Mouse (Mus musculus) liver, adult (tissue): ENCODE data around the gene Loxl4.

Source experiments
- GATA4 ChIP-seq: IDR thresholded peaks from 2 replicates; pipeline ENCODE4 v1.6.1; 2014; ENCODE audit warnings: mild to moderate bottlenecking, low read length; ENCODE audit not compliant: insufficient replicate concordance

Gene Loxl4

DNA sequence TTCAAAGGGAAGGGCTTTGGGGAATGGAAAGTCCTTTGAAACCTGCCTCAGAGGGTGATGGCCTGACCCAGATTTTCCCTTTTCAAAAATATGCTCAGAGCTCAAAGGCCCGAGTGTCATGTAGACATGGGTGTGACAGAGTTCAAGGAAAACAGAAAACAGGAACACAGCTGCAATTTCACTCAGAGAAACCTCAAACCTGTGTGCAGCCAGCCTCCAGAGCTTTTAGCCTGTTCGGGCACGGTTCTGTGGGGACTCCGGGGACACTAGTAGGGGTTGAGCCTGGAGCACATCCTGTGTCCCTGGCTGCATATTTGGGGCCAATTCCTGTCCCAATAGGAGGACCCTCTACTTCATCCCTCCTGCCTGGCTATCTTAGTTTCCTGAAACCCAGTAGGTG lies 19.7 kb upstream of the Loxl4 start:
- TF ChIP-seq GATA4, result no peak

- TF ChIP-seq GATA4, result no peak
Measured at GRCm38 (mm10) chr19:42631541-42631961, 18.9 kb upstream of the Loxl4 start.

DNA sequence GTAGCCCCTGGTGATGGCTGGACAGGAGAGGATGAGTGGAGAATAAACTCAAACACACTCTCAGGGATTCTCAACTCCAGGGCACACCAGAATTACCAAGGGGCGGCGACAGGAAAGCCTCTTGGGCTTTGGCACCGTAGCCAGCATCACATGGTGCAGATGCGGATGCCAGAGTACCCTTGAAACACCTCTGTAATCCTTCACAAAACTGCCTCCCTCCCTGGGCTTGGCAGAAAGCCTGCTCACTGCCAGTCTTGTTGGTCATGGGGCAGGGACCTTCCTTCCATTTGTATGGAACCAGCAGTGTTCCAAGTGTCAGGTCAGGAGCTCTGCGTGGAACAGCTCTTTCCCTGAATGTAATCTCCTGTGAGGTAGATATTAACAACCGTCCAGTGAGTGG lies 15.5 kb upstream of the Loxl4 start:
- no peak for TF ChIP-seq GATA4

DNA sequence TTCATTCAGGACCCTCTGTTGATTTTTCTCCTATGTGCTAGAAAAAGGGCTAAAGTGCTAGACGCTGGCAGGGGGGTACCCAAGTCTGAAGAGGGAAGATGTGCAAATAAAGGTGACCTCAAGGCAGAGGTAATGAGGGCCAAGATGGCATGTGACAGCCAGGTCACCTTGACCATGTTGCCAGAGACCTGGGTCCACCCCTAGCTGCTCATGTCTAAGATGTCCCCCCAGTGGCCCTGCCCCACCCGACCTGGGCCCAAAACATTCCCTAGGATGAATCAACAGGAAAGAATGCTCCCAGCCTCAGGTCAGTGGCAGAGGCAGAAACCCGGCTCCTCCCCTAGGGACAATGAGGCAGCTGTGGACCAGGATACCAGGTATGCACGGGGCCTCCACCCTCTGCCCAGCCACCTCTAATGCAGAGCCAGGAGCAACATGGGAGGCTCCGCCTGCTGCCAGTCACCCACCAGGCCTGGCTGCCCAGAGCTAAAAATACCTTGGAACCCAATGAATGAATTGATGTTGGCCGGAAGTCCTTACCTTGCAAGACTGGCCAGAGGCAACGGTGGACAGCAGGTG lies 1.1 kb upstream of the Loxl4 start:
- TF ChIP-seq GATA4, result no peak

GRCm38 (mm10) chr19:42613116-42613515 lies 503 bp upstream of the Loxl4 start:
- no peak for TF ChIP-seq GATA4

GRCm38 (mm10) chr19:42611746-42612145 lies 867 bp downstream of the Loxl4 start:
- no peak for TF ChIP-seq GATA4

DNA sequence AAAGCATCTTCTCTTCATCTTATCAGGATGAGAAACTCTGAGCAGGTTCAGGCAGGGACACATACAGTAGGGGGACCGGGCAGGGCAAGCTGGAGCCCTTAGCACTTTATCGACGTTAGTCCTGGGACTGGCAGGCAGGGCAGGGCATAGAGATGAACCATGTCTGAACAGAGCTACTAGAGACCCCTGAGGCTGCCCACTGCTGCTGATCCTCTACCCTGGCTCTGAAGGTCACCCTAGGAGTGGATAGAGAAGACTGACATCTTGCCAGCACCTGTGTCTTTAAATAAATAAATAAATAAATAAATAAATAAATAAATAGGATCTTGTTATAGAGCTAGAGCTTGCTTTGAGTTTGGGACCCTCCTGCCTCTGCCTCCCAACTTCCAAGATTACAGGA lies 2.9 kb downstream of the Loxl4 start:
- TF ChIP-seq GATA4, result no peak

GRCm38 (mm10) chr19:42608082-42608481 lies 4.5 kb downstream of the Loxl4 start:
- TF ChIP-seq GATA4, result no peak

DNA sequence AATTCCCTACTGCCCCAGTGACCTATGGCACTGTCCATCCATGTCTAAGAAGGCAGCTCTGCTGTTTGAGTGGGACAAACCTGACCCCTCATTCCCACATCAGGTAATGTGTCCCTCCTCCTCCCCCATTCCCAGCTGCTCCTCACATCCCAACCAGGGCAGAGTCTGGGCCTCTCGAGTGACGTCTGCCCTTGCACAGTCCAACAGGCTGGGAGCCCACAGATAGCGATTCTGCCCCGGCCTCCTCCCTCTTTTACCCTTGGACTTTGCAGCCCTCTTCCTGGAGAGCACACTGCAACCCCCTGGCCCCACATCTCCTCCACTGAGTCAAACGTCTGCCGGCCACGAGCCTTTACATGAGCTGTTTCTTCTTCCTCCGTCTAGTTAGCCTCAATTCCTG lies 10.0 kb downstream of the Loxl4 start:
- TF ChIP-seq GATA4, result no peak

- TF ChIP-seq GATA4, result no peak
Measured at GRCm38 (mm10) chr19:42602041-42602440, 10.6 kb downstream of the Loxl4 start.

DNA sequence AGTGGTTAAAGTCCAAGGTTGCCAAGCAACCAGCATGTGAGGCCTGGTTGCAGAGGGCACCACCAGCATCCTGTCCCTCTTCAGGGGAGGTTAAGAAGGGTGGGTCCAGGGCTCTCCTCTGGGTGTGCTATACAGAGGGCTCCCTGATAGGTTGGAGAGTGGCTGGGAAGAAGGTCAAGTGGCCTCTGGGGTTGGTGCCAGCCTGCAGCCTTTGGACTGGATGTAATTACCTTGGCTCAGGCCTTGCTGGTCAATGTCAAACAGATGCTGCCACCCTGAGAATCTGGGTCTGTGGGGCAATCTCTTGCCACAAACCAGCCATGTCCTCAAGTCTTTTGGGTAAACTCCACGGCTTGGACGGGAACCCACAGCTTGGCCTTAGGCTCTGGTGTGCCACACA lies 11.2 kb downstream of the Loxl4 start:
- no peak for TF ChIP-seq GATA4

DNA sequence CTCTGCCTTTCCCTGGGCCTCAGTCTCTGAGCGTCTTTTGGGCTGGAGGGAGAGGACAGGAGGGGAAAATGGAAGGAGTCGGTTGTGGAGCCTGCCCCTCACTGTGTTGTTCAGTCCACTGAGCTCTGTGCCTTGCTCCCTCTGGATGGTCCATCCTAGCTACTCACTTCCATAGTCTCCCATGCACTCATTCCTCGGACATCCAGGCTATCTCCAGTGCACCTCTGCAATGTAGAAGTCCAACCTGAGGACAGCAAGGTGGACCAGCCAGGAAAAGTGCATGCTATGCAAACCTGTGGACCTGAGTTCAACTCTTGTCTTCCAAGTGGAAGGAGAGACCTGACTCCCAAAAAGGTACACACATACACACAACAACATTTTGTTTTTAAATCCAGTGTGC lies 12.0 kb downstream of the Loxl4 start:
- TF ChIP-seq GATA4, result no peak

DNA sequence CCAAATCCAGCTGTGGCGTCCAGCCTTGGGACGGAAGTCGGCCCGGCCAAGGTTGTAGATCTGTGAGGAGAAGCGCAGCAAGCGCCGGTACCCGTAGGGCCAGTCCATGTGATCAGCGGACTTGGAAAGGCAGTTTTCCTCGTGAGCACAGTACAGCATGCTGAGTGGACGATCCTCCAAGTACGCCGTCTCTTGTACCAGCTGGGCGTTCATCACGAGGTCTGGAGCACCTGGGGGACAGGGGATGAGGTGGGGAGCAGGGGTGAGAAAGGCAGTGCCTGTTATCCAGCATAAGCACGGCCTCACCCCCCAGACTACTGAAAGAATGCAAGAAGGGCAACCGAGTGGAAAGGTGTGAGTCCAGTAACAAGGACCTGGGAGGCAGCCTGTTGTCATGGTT lies 12.7 kb downstream of the Loxl4 start:
- TF ChIP-seq GATA4, result no peak

DNA sequence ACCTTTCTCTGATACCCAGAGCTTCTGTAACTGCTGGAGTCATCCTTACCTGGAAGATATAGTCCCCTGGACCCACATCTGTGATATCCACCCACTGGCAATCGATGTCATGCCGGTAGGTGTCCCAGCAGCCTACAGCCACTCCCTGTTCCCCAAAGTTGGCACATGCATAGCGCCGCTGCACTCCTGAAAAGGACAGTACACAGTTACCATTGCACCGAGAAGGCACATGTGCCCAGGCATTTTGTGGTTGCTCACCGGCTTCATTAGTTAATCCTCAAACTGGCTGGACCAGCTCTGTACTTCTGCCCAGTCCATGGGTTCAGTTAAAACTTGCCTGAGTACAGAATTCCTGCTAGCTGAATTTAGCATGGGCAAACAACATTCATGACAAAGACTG lies 14.7 kb downstream of the Loxl4 start:
- no peak for TF ChIP-seq GATA4

- TF ChIP-seq GATA4, result no peak
Measured at GRCm38 (mm10) chr19:42597286-42597685, 15.3 kb downstream of the Loxl4 start.

DNA sequence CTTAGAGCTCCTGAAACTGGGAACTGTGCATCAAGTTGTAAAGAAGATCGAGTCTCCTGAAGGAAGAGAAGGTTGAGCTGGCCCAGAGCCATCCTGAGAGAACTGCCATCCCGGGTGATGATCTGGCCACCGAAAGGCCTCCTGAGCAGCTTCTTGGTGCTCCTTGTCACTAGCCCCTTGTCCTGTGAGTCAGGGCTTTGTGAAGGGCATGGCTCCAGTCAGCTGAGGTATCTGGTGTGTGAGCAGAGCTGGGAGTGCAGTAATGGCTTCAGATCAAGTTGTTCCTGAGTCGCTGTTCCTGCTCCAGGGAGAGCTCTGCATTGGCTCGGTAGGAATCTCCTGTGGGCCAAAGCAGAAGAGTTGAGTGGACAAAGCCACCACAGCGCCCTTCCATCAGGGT lies 17.5 kb downstream of the Loxl4 start:
- no peak for TF ChIP-seq GATA4

DNA sequence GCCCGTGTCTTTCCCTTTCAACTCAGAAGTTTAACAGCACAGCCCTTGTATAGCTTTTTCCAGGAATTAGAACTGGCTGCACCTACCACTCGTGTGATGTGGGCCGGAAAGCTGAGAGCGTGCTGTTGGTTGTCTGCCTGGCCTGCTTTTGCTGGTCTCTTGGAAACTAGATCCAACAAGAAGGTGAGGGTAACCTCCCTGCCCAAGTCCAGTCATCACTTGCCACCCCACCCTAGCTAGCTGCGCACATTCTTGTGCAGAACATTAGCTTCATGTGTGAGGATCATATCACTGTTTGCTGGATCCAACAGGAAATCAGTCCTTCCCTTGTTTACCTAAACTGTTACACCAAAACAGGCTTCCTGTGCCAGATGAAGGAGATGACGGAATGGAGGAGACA lies 19.2 kb downstream of the Loxl4 start:
- no peak for TF ChIP-seq GATA4

DNA sequence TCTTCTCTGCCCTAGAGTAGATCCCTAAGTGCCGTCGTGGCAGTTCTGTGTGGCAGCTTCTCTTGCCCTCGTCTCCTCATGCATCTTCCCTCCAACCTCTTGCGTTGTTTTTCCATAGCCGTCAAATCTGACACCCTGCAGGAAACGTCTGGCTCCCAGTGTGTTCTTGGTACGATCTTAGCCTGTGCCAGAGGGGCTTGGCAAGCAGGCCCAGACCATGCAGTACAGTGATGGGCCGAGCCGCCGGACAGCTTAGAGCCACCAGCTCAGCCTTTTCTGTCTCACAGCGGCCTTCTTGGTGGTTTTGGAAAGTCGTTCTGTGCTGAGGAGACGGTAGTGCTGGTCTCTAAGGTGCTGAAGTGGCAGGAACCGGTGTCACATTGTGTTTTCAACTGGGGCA lies 21.1 kb downstream of the Loxl4 start:
- TF ChIP-seq GATA4, result no peak
